Mouse (Mus musculus) liver, embryonic 14.5 days (tissue): Measurements from ENCODE around the gene Smim1.

Source experiments
- CTCF ChIP-seq: IDR thresholded peaks from 2 replicates; pipeline ENCODE4 v1.5.1; 2016; ENCODE audit warnings: antibody characterized with exemption, low read depth, control low read depth
- EP300 ChIP-seq: IDR thresholded peaks from 2 replicates; pipeline ENCODE4 v1.6.1; 2016; ENCODE audit warnings: antibody characterized with exemption, low read depth

DNA sequence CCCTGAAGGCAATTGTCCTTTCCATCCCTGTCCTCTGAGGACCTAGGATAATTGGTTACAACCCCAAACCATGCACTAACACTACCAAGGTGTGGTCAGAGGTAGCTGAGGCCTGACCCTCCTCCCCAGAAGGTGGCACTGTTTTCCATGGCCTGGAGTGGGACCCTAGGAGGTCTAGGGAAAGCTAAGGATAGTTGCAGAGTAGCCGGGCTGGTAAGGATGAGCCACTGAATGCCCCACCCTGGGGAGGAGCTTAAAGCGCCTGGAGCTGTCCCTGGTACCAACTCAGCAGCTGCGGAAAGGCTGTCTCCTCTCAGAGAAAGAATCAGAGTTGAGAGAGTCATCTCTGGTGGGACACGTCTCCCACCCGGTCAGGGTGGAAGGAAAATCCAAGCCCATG lies 44.9 kb upstream of the Smim1 start:
- peak; percentile 33; the same call in 1 of the 2 replicates for TF ChIP-seq CTCF
- no peak for TF ChIP-seq EP300
